Mouse (Mus musculus) layer of hippocampus, adult 9-10 months (tissue): ENCODE results near the gene Tmem45b.

Experiments used
- DNase-seq: peaks from one replicate; pipeline ENCODE4 v3.0.0; 2022; ENCODE audit warnings: low spot score

Tmem45b gene

GRCm38 (mm10) chr9:31400441-31400840 lies 63.8 kb downstream of the Tmem45b start:
- no peak for DNase-seq

- no peak for DNase-seq
These were observed 77.1 kb downstream of the Tmem45b start for GRCm38 (mm10) chr9:31387206-31387605.

GRCm38 (mm10) chr9:31386368-31387180 lies 77.7 kb downstream of the Tmem45b start:
- DNase-seq: peak; percentile 18

GRCm38 (mm10) chr9:31385947-31386354 lies 78.3 kb downstream of the Tmem45b start, which contains the start of gene Nfrkb:
Gene Nfrkb, plus strand, starts transcription at chr9:31386192.
- DNase-seq: peak; percentile 80

- peak; percentile 12 for DNase-seq
These were observed 78.8 kb downstream of the Tmem45b start for GRCm38 (mm10) chr9:31385500-31385869.

- no peak for DNase-seq
These were observed 79.3 kb downstream of the Tmem45b start for GRCm38 (mm10) chr9:31384786-31385499.

- DNase-seq: no peak
These were observed 87.6 kb downstream of the Tmem45b start for GRCm38 (mm10) chr9:31376661-31377060.
